Mouse (Mus musculus): ENCODE data around the gene Kdm5c. TPM values are rescaled to one million over a fixed set of nuclear protein-coding genes. Genes with fewer than 3 reads are reported as not detected.

Kdm5c gene
- polyA plus RNA-seq (2015; fragmentation: Nextera tagmentation; extraction: Ambion mirVana) = 41.0 and 43.0 TPM in 2 replicates

GRCm38 (mm10) chrX:152232781-152233763 is at the start of gene Kdm5c:
Gene Kdm5c (plus strand): TSS chrX:152233020.
- no peaks in the 10 kb centered on the region for H3K9me3 ChIP-seq (ENCODE audit: control insufficient read depth, low read length)
- H3K4me1 ChIP-seq (replicated peaks; ENCODE audit: control insufficient read depth, insufficient read depth, low read length) = peaks cover 9% of the 10 kb centered on the region; the same call in 1 of the 2 replicates
- peak within 1 kb of the TSS; percentile 63 for H3K27ac ChIP-seq (ENCODE audit: low read length)
- under 1% methylated on average over 69 of the region's 69 CpGs for WGBS
- H3K9ac ChIP-seq (ENCODE audit: low read length) = peak within 1 kb of the TSS; percentile 96
- peak within 1 kb of the TSS; percentile 79 for H3K4me2 ChIP-seq (ENCODE audit: low read depth, low read length)
- ATAC-seq (ENCODE audit: low read depth) = peak; percentile 99
- H3K4me3 ChIP-seq (ENCODE audit: low read length) = peak within 1 kb of the TSS; percentile 91
- H3K36me3 ChIP-seq (ENCODE audit: control insufficient read depth, insufficient read depth, low read length) = 0 out of 2 replicates have a peak, but pooled peaks cover 2% of the 10 kb centered on the region
- no peaks in the 10 kb centered on the region for H3K27me3 ChIP-seq (ENCODE audit: control insufficient read depth, insufficient read depth, low read depth, low read length)

- Histone ChIP-seq H3K4me2 (ENCODE audit: low read depth, low read length) (no peak overlapping the region), H3K9ac (ENCODE audit: low read length) (no peak overlapping the region), H3K4me1 (replicated peaks; ENCODE audit: control insufficient read depth, insufficient read depth, low read length) (no peaks in the 10 kb centered on the region), H3K27me3 (ENCODE audit: control insufficient read depth, insufficient read depth, low read depth, low read length) (peaks cover 12% of the 10 kb centered on the region), H3K4me3 (ENCODE audit: low read length) (no peak overlapping the region), H3K9me3 (ENCODE audit: control insufficient read depth, low read length) (no peaks in the 10 kb centered on the region), H3K27ac (ENCODE audit: low read length) (no peak overlapping the region), H3K36me3 (ENCODE audit: control insufficient read depth, insufficient read depth, low read length) (no peaks in the 10 kb centered on the region)
- ATAC-seq (ENCODE audit: low read depth) = no peak
Observed at GRCm38 (mm10) chrX:152187151-152187550, 45.7 kb upstream of the Kdm5c start.

- H3K27ac ChIP-seq (ENCODE audit: low read length) = no peak overlapping the region
- no peak overlapping the region for H3K9ac ChIP-seq (ENCODE audit: low read length)
- 71% methylated on average over 1 of the region's 1 CpGs for WGBS
- H3K4me2 ChIP-seq (ENCODE audit: low read depth, low read length) = no peak overlapping the region
- H3K27me3 ChIP-seq (ENCODE audit: control insufficient read depth, insufficient read depth, low read depth, low read length) = peaks cover 23% of the 10 kb centered on the region
- no peaks in the 10 kb centered on the region for H3K4me1 ChIP-seq (replicated peaks; ENCODE audit: control insufficient read depth, insufficient read depth, low read length)
- H3K4me3 ChIP-seq (ENCODE audit: low read length) = no peak overlapping the region
- no peaks in the 10 kb centered on the region for H3K9me3 ChIP-seq (ENCODE audit: control insufficient read depth, low read length)
- ATAC-seq (ENCODE audit: low read depth) = no peak
- H3K36me3 ChIP-seq (ENCODE audit: control insufficient read depth, insufficient read depth, low read length) = no peaks in the 10 kb centered on the region
Observed at GRCm38 (mm10) chrX:152191266-152191665, 41.6 kb upstream of the Kdm5c start.

- peaks cover 41% of the 10 kb centered on the region for H3K27me3 ChIP-seq (ENCODE audit: control insufficient read depth, insufficient read depth, low read depth, low read length)
- ATAC-seq (ENCODE audit: low read depth) = no peak
- no peak overlapping the region for H3K9ac ChIP-seq (ENCODE audit: low read length)
- H3K27ac ChIP-seq (ENCODE audit: low read length) = no peak overlapping the region
- H3K4me1 ChIP-seq (replicated peaks; ENCODE audit: control insufficient read depth, insufficient read depth, low read length) = no peaks in the 10 kb centered on the region
- no peaks in the 10 kb centered on the region for H3K9me3 ChIP-seq (ENCODE audit: control insufficient read depth, low read length)
- 94% methylated on average over 1 of the region's 1 CpGs for WGBS
- H3K4me2 ChIP-seq (ENCODE audit: low read depth, low read length) = no peak overlapping the region
- H3K36me3 ChIP-seq (ENCODE audit: control insufficient read depth, insufficient read depth, low read length) = no peaks in the 10 kb centered on the region
- H3K4me3 ChIP-seq (ENCODE audit: low read length) = no peak overlapping the region
Observed at GRCm38 (mm10) chrX:152197814-152198648, 34.8 kb upstream of the Kdm5c start.

- Histone ChIP-seq H3K27me3 (ENCODE audit: control insufficient read depth, insufficient read depth, low read depth, low read length) (peaks cover 40% of the 10 kb centered on the region), H3K9ac (ENCODE audit: low read length) (no peak overlapping the region), H3K36me3 (ENCODE audit: control insufficient read depth, insufficient read depth, low read length) (no peaks in the 10 kb centered on the region), H3K4me3 (ENCODE audit: low read length) (no peak overlapping the region), H3K4me1 (replicated peaks; ENCODE audit: control insufficient read depth, insufficient read depth, low read length) (no peaks in the 10 kb centered on the region), H3K27ac (ENCODE audit: low read length) (no peak overlapping the region), H3K4me2 (ENCODE audit: low read depth, low read length) (no peak overlapping the region), H3K9me3 (ENCODE audit: control insufficient read depth, low read length) (no peaks in the 10 kb centered on the region)
- ATAC-seq (ENCODE audit: low read depth) = no peak
- 29% methylated on average over 4 of the region's 4 CpGs for WGBS
Observed at GRCm38 (mm10) chrX:152201737-152202421, 30.9 kb upstream of the Kdm5c start.

GRCm38 (mm10) chrX:152202422-152203103 is 30.3 kb upstream of the Kdm5c start:
- H3K9ac ChIP-seq (ENCODE audit: low read length) = no peak overlapping the region
- no peaks in the 10 kb centered on the region for H3K36me3 ChIP-seq (ENCODE audit: control insufficient read depth, insufficient read depth, low read length)
- WGBS = 47% methylated on average over 8 of the region's 8 CpGs
- no peaks in the 10 kb centered on the region for H3K9me3 ChIP-seq (ENCODE audit: control insufficient read depth, low read length)
- no peak overlapping the region for H3K4me2 ChIP-seq (ENCODE audit: low read depth, low read length)
- peaks cover 36% of the 10 kb centered on the region for H3K27me3 ChIP-seq (ENCODE audit: control insufficient read depth, insufficient read depth, low read depth, low read length)
- no peaks in the 10 kb centered on the region for H3K4me1 ChIP-seq (replicated peaks; ENCODE audit: control insufficient read depth, insufficient read depth, low read length)
- no peak overlapping the region for H3K4me3 ChIP-seq (ENCODE audit: low read length)
- H3K27ac ChIP-seq (ENCODE audit: low read length) = no peak overlapping the region
- no peak for ATAC-seq (ENCODE audit: low read depth)

GRCm38 (mm10) chrX:152203247-152203646 is 29.6 kb upstream of the Kdm5c start:
- no peaks in the 10 kb centered on the region for H3K9me3 ChIP-seq (ENCODE audit: control insufficient read depth, low read length)
- WGBS = 66% methylated on average over 4 of the region's 4 CpGs
- H3K4me1 ChIP-seq (replicated peaks; ENCODE audit: control insufficient read depth, insufficient read depth, low read length) = no peaks in the 10 kb centered on the region
- no peak overlapping the region for H3K27ac ChIP-seq (ENCODE audit: low read length)
- H3K4me2 ChIP-seq (ENCODE audit: low read depth, low read length) = no peak overlapping the region
- H3K9ac ChIP-seq (ENCODE audit: low read length) = no peak overlapping the region
- no peak overlapping the region for H3K4me3 ChIP-seq (ENCODE audit: low read length)
- no peaks in the 10 kb centered on the region for H3K36me3 ChIP-seq (ENCODE audit: control insufficient read depth, insufficient read depth, low read length)
- peaks cover 31% of the 10 kb centered on the region for H3K27me3 ChIP-seq (ENCODE audit: control insufficient read depth, insufficient read depth, low read depth, low read length)
- ATAC-seq (ENCODE audit: low read depth) = no peak

GRCm38 (mm10) chrX:152205486-152205885 is 27.3 kb upstream of the Kdm5c start:
- ATAC-seq (ENCODE audit: low read depth) = no peak
- H3K27ac ChIP-seq (ENCODE audit: low read length) = no peak overlapping the region
- WGBS = 89% methylated on average over 1 of the region's 1 CpGs
- H3K27me3 ChIP-seq (ENCODE audit: control insufficient read depth, insufficient read depth, low read depth, low read length) = peaks cover 27% of the 10 kb centered on the region
- no peak overlapping the region for H3K9ac ChIP-seq (ENCODE audit: low read length)
- no peaks in the 10 kb centered on the region for H3K36me3 ChIP-seq (ENCODE audit: control insufficient read depth, insufficient read depth, low read length)
- H3K4me1 ChIP-seq (replicated peaks; ENCODE audit: control insufficient read depth, insufficient read depth, low read length) = no peaks in the 10 kb centered on the region
- no peak overlapping the region for H3K4me3 ChIP-seq (ENCODE audit: low read length)
- H3K9me3 ChIP-seq (ENCODE audit: control insufficient read depth, low read length) = no peaks in the 10 kb centered on the region
- H3K4me2 ChIP-seq (ENCODE audit: low read depth, low read length) = no peak overlapping the region

All from lung, embryonic 16.5 days (tissue).